Mouse (Mus musculus) Patski (cell line): ENCODE measurements around the gene Dock1. TPM values are rescaled to one million over a fixed set of nuclear protein-coding genes. Genes with fewer than 3 reads are reported as not detected.

ENCODE experiments used
- ATAC-seq: fragments of 100-300 bp; one replicate; pipeline ENCODE4 v1.8.0; 2021
- CTCF ChIA-PET: fragments of 350-600 bp; sonication (Branson Sonifier 250); formaldehyde crosslinking; loops from one replicate; lab custom pipeline; 2022; ENCODE audit warnings: inconsistent platforms; lab: Charles Lee
- POLR2A ChIA-PET: fragments of 350-600 bp; sonication (Branson Sonifier 250); formaldehyde crosslinking; loops from one replicate; lab custom pipeline; 2022; ENCODE audit warnings: antibody characterized with exemption, inconsistent platforms; lab: Charles Lee
- DNase-seq: peaks from one replicate; pipeline ENCODE4 v3.0.0-alpha.2; 2011; ENCODE audit warnings: low read depth, low spot score
- H3K27me3 ChIP-seq: fragments of 371-371 bp; one replicate; pipeline ENCODE4 v1.5.1; 2021
- CTCF ChIP-seq: fragments of 100-300 bp; IDR thresholded peaks from one replicate; pipeline ENCODE4 v1.5.1; 2021
- in situ Hi-C: fragments of 300-500 bp; cut with MboI; formaldehyde crosslinking; loops from 3 replicates; pipeline ENCODE4 v1.11.1; 2018; ENCODE audit warnings: low pct_unique_long_range_greater_than_20kb, mixed read lengths
- polyA plus RNA-seq: library from polyadenylated mRNA; unstranded; gene quantifications from one replicate; pipeline ENCODE4 v1.2.3, GENCODE M21; 2021

The Dock1 gene
- polyA plus RNA-seq, 1 experiment from 2014 or later, result 75.3 TPM

DNA sequence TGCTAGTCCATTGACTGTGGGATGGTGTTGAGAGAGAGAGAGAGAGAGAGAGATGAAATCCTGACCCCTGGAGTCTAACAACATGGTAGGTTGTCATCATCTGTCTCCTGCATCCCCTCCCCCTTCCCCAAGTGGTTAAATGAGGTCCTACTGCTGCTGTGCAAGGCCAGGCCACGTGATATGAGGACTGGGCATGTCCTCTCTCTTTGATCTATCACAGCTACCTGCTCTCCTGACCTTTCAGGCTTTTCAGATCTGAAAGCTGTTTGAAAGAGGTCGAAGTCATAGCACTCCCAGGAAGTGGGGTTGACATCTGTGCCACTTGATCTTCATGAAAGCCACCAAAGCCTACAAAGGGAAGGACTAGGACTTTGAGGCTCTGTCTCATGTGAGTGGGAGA lies 365.2 kb downstream of the Dock1 start:
- ChIA-PET CTCF (no interaction called here), POLR2A (no interaction called here)
- ATAC-seq (no peak), DNase-seq (no peak)
- in situ Hi-C loops, result no loop called here
- H3K27me3 ChIP-seq, result no peaks in the 10 kb centered on the region
- TF ChIP-seq CTCF, result no peak

DNA sequence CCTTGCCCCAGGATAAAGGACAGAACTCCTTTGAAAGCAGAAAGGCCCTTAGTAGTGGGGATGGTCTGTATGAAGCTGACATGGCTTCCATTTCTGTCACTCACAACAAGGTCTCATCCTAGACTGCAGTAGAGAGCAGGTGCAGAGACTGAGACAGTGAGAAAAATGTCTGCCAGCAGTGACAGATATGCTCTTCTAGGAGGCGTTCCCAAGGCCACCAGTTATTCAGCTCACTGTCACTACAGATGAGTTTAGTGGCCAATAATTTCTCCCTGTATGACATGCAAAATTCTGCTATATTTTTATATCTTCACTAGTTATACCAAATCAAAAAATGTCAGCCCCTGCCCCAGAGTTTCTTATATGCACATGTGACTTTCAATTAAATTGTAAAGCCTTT lies 368.5 kb downstream of the Dock1 start:
- TF ChIP-seq CTCF, result no peak
- DNase-seq (no peak), ATAC-seq (no peak)
- no peaks in the 10 kb centered on the region for H3K27me3 ChIP-seq
- POLR2A ChIA-PET, result no interaction called here
- CTCF ChIA-PET, result interaction anchor here (1.6 kb wide), 1 partner anchor 18 kb away, joined by 3 read pairs; no protein-coding TSS in a partner anchor
- in situ Hi-C loops, result no loop called here

GRCm38 (mm10) chr7:135043931-135044765 lies 373.7 kb downstream of the Dock1 start:
- DNase-seq, result no peak
- in situ Hi-C loops, result no loop called here
- POLR2A ChIA-PET, result no interaction called here
- ATAC-seq, result no peak
- H3K27me3 ChIP-seq, result no peaks in the 10 kb centered on the region
- CTCF ChIA-PET, result no interaction called here
- no peak for TF ChIP-seq CTCF

- POLR2A ChIA-PET, result interaction anchor here (0.9 kb wide), 1 partner anchor 17 kb away, joined by 3 read pairs; no protein-coding TSS in a partner anchor
- no peaks in the 10 kb centered on the region for H3K27me3 ChIP-seq
- in situ Hi-C loops, result no loop called here
- ATAC-seq, result no peak
- TF ChIP-seq CTCF, result no peak
- DNase-seq, result no peak
- CTCF ChIA-PET, result interaction anchor here (1.0 to 1.3 kb wide), 2 partner anchors 11 to 13 kb away, joined by 3 to 4 read pairs; no protein-coding TSS in a partner anchor
These were observed 379.0 kb downstream of the Dock1 start for GRCm38 (mm10) chr7:135049416-135049815.

GRCm38 (mm10) chr7:135053186-135053715 lies 382.8 kb downstream of the Dock1 start:
- CTCF ChIA-PET, result no interaction called here
- POLR2A ChIA-PET, result no interaction called here
- H3K27me3 ChIP-seq, result no peaks in the 10 kb centered on the region
- no peak for DNase-seq
- in situ Hi-C loops, result no loop called here
- TF ChIP-seq CTCF, result no peak
- ATAC-seq, result no peak

- DNase-seq (no peak), ATAC-seq (no peak)
- in situ Hi-C loops, result no loop called here
- no peak for TF ChIP-seq CTCF
- ChIA-PET CTCF (no interaction called here), POLR2A (no interaction called here)
- H3K27me3 ChIP-seq, result no peaks in the 10 kb centered on the region
These were observed 384.2 kb downstream of the Dock1 start for GRCm38 (mm10) chr7:135054664-135055063.

- ATAC-seq (no peak), DNase-seq (no peak)
- ChIA-PET POLR2A (interaction anchor here (0.7 kb wide), 1 partner anchor 26 kb away, joined by 5 read pairs; no protein-coding TSS in a partner anchor), CTCF (no interaction called here)
- H3K27me3 ChIP-seq, result no peaks in the 10 kb centered on the region
- TF ChIP-seq CTCF, result no peak
- in situ Hi-C loops, result no loop called here
These were observed 388.6 kb downstream of the Dock1 start for GRCm38 (mm10) chr7:135059071-135059470.

- no peaks in the 10 kb centered on the region for H3K27me3 ChIP-seq
- ChIA-PET POLR2A (interaction anchor here (0.7 to 1.5 kb wide), 2 partner anchors 10 to 26 kb away, joined by 3 to 5 read pairs; no protein-coding TSS in a partner anchor), CTCF (no interaction called here)
- in situ Hi-C loops, result no loop called here
- TF ChIP-seq CTCF, result no peak
- ATAC-seq (no peak), DNase-seq (no peak)
These were observed 389.1 kb downstream of the Dock1 start for GRCm38 (mm10) chr7:135059562-135059961.

DNA sequence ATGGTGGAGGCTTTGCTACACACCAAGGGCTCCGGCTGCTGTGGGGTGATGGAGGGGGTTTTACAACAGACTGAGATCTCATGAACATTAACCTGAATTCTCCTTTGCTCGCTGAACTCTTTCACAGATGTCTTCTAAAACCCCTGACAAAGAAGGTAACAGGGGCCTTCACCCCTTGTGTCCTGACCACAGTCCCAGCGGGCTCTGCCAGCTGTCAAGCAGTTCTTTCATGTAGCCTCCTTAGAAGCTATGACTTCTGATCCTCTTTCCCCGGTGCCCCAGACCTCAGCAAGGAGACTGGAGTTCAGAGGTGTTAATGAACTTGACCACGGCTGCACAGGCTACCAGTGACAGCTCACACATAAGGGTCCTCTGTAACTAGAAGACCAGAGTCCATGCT lies 393.4 kb downstream of the Dock1 start:
- ChIA-PET CTCF (no interaction called here), POLR2A (no interaction called here)
- TF ChIP-seq CTCF, result no peak
- in situ Hi-C loops, result no loop called here
- DNase-seq, result no peak
- H3K27me3 ChIP-seq, result no peaks in the 10 kb centered on the region
- ATAC-seq, result no peak

DNA sequence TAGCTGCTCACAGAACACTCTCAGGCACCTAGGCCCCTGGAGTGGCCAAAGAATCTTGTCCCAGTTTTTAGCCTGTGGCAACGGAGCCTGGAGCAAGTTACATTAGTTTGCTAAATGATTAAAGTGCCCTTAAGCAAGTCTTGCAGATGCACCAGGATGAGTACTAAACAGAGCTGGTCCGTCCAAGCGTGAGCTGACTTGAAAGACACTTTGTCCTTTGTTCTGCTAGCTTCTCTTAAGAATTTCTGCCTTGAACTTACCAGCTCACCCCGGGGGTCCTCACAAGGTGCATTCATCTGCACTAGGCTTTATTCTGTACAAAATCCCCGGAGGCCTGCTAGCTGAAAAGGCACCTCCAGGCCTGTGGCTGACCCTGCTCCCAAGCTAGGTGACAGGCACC lies 394.8 kb downstream of the Dock1 start:
- POLR2A ChIA-PET, result no interaction called here
- ATAC-seq (no peak), DNase-seq (no peak)
- no peaks in the 10 kb centered on the region for H3K27me3 ChIP-seq
- CTCF ChIA-PET, result interaction anchor here (1.2 to 1.6 kb wide), 2 partner anchors 9 to 19 kb away, joined by 3 to 4 read pairs; no protein-coding TSS in a partner anchor
- no peak for TF ChIP-seq CTCF
- in situ Hi-C loops, result no loop called here

GRCm38 (mm10) chr7:135068887-135069286 lies 398.4 kb downstream of the Dock1 start:
- H3K27me3 ChIP-seq, result no peaks in the 10 kb centered on the region
- no peak for DNase-seq
- ATAC-seq, result no peak
- ChIA-PET POLR2A (no interaction called here), CTCF (interaction anchor here (1.1 kb wide), 1 partner anchor 10 kb away, joined by 3 read pairs; no protein-coding TSS in a partner anchor)
- TF ChIP-seq CTCF, result no peak
- in situ Hi-C loops, result no loop called here
